Mouse (Mus musculus) liver, embryonic 14.5 days (tissue): ENCODE measurements around the gene Nop53.

Source experiments
- CTCF ChIP-seq: IDR thresholded peaks from 2 replicates; pipeline ENCODE4 v1.5.1; 2016; ENCODE audit warnings: antibody characterized with exemption, low read depth, control low read depth
- EP300 ChIP-seq: IDR thresholded peaks from 2 replicates; pipeline ENCODE4 v1.6.1; 2016; ENCODE audit warnings: antibody characterized with exemption, low read depth

DNA sequence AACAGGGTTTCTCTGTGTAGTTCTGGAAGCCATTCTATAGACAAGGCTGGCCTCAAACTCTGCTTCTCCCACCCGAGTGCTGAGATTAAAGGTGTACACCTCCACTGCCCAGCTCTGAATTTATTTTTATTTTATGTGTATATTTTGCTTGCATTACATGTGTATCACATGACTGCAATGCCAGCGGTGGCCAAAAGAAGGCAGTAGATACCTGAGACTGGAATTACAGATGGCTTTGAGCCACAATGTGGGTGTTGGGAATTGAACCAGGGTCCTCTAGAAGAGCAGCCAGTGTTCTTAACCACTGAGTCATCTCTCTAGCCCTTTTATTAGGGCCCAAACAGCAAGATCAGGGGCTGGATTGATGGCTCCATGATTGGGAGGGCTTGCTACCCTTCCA, 15.3 kb downstream of the Nop53 start:
- TF ChIP-seq CTCF (peak; percentile 43; the same call in 1 of the 2 replicates), EP300 (no peak)
